Mouse (Mus musculus) thymus, postnatal 0 days (tissue): ENCODE data around the gene Pef1. TPM values are rescaled to one million over a fixed set of nuclear protein-coding genes. Genes with fewer than 3 reads are reported as not detected.

Experiments
- DNase-seq: peaks from one replicate; pipeline ENCODE4 v3.0.0-alpha.2; 2015; ENCODE audit warnings: low spot score
- polyA plus RNA-seq: library from polyadenylated mRNA; unstranded; fragments of >200 nt; fragmentation: Nextera tagmentation; extraction: Ambion mirVana; gene quantifications from 2 replicates; pipeline ENCODE4 v1.2.1, GENCODE M21; 2015

Gene Pef1
- polyA plus RNA-seq, 1 experiment from 2014 or later: 62.1 TPM

DNA sequence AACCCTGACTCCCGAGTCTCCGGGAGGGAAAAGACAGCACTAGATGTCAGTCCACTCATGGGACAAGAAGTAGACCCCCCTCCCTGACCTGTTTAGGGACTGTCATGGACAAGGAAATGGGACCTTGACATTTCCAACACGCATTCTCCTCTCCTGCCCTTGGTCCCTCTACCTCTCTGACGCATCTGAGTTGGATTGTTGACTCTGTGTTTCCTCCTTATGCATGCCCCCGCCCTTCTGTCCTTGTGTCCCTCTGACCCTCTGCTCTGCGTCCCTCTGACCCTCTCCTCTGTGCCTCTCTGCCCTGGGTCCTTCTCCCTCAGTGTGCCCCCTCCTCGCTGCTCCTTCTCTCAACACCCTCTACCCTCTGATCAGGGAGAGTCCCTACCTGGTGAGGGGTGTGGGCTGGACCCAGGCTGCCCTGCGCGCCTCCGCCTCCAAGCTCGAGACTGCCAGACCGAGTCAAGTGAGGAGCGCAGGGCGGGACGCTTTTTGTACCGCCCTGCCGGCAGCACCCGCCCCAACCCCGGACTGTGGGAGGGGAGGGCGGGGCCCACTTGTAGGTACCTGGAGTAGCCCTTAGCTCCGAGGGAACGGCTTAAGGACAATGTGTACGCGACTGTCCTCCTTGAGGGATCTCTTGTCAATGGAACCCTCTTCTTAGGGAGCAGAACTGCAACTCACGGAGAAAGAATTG is 72.1 kb downstream of the Pef1 start:
- DNase-seq: no peak

- DNase-seq: no peak
Measured at GRCm38 (mm10) chr4:130175072-130175711, 72.8 kb downstream of the Pef1 start, which contains the start of gene Tinagl1. Gene Tinagl1, minus strand, starts transcription at chr4:130175122.

DNA sequence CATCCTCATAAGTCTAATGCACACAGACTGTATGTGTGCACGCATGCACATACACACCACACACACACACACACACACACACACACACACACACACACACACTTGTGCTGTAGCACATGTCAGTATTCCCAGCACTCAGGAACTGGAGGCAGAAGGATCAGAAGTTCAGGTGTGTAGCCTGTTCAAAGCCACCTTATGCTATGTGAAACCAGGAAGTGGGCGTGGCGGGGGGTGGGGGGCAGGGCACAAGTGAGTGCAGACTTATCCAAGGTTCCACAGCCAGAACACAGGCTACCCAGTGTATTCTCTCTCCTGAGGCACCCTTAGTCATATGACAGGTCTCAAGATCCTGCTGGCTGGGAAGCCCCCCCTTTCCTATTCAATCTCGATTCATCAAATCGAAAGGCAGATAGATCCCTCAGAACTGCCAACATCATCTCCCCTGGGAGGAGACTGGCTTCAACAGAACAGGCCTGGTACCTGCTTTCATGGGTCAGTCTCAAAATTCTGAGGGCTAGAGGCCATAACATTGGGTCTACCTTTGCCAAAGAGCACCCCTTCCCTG is 73.9 kb downstream of the Pef1 start:
- no peak for DNase-seq

- DNase-seq: no peak
Measured at GRCm38 (mm10) chr4:130177087-130177486, 74.7 kb downstream of the Pef1 start.

DNA sequence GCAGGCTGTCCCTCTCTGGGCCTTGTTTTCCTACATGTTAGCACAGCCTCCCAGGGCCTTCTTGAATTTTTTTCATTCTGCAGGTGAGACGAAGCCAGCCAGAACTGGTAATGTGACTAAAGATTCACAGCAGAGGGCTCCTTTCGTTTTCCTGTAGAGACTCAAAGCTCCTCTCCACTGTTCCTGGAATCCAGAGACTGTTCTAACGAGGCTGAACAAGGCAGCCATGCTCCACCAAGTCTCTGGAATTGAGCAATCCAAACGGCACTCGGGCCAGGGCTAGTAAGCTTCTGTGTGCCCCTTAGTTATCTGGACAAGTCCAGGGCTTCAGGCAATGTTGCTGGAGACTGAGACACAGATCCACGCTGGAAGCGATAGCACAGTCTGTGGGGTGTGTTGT is 75.2 kb downstream of the Pef1 start:
- DNase-seq: no peak

Other genes starting within 250 kb of the Pef1 start
- gene Spocd1, start 173.3 kb upstream of the Pef1 start, polyA plus RNA-seq: 0.05 and 0.06 TPM in 2 replicates
- 0.17 and 0.36 TPM in 2 replicates for gene Adgrb2, start 117.7 kb upstream of the Pef1 start, polyA plus RNA-seq
- 3.5 and 6.2 TPM in 2 replicates for gene Col16a1, start 54.7 kb upstream of the Pef1 start, polyA plus RNA-seq
- 0.28 and 0.34 TPM in 2 replicates for gene Hcrtr1, start 36.8 kb downstream of the Pef1 start, polyA plus RNA-seq
- 47.3 and 52.2 TPM in 2 replicates for gene Tinagl1, start 72.6 kb downstream of the Pef1 start, polyA plus RNA-seq
- gene Gm853, start 119.8 kb downstream of the Pef1 start, polyA plus RNA-seq: 0.05 TPM in 1 of 2 replicates, not detected in the other
- 8.3 and 9.4 TPM in 2 replicates for gene Serinc2, start 176.6 kb downstream of the Pef1 start, polyA plus RNA-seq
- gene Fabp3, start 206.0 kb downstream of the Pef1 start, polyA plus RNA-seq: 2.9 and 3.1 TPM in 2 replicates
- gene Gm10570, start 206.1 kb downstream of the Pef1 start, polyA plus RNA-seq: not detected in 2 replicates